Mouse (Mus musculus): ENCODE measurements around the gene Noc2l. TPM values are rescaled to one million over a fixed set of nuclear protein-coding genes. Genes with fewer than 3 reads are reported as not detected.

Noc2l gene
- polyA plus RNA-seq, 1 experiment: 67.2 TPM

Other genes with a start within 250 kb of the Noc2l start
- gene B3galt6, start 243.4 kb upstream of the Noc2l start, polyA plus RNA-seq (2012; rRNA removed): 5.3 and 6.1 TPM in 2 replicates
- 75.8 and 106 TPM in 2 replicates for gene Sdf4, start 243.1 kb upstream of the Noc2l start, polyA plus RNA-seq (2012; rRNA removed)
- 3.0 and 3.9 TPM in 2 replicates for gene Tnfrsf4, start 222.2 kb upstream of the Noc2l start, polyA plus RNA-seq (2012; rRNA removed)
- gene Tnfrsf18, start 209.8 kb upstream of the Noc2l start, polyA plus RNA-seq (2012; rRNA removed): 2.1 and 3.4 TPM in 2 replicates
- 16.3 and 18.2 TPM in 2 replicates for gene Ttll10, start 176.6 kb upstream of the Noc2l start, polyA plus RNA-seq (2012; rRNA removed)
- gene 9430015G10Rik, start 126.0 kb upstream of the Noc2l start, polyA plus RNA-seq (2012; rRNA removed): 19.0 and 22.4 TPM in 2 replicates
- gene Rnf223, start 105.5 kb upstream of the Noc2l start, polyA plus RNA-seq (2012; rRNA removed): 2.7 and 3.5 TPM in 2 replicates
- 124 and 139 TPM in 2 replicates for gene Agrn, start 38.5 kb upstream of the Noc2l start, polyA plus RNA-seq (2012; rRNA removed)
- 15.0 and 15.6 TPM in 2 replicates for gene Isg15, start 35.2 kb upstream of the Noc2l start, polyA plus RNA-seq (2012; rRNA removed)
- 3.0 and 3.1 TPM in 2 replicates for gene AW011738, start 32.7 kb upstream of the Noc2l start, polyA plus RNA-seq (2012; rRNA removed)
- gene Perm1, start 20.1 kb upstream of the Noc2l start, polyA plus RNA-seq (2012; rRNA removed): 0.10 and 0.18 TPM in 2 replicates
- gene Plekhn1, start 1.2 kb upstream of the Noc2l start, polyA plus RNA-seq (2012; rRNA removed): 86.6 and 88.2 TPM in 2 replicates
- 0.21 and 0.22 TPM in 2 replicates for gene Samd11, start 19.6 kb downstream of the Noc2l start, polyA plus RNA-seq (2012; rRNA removed)
- not detected in 2 replicates for gene Vmn2r-ps159, start 95.1 kb downstream of the Noc2l start, polyA plus RNA-seq (2012; rRNA removed)